ENCODE assay signal across 10 mouse cellular contexts in the genomic region with DNA sequence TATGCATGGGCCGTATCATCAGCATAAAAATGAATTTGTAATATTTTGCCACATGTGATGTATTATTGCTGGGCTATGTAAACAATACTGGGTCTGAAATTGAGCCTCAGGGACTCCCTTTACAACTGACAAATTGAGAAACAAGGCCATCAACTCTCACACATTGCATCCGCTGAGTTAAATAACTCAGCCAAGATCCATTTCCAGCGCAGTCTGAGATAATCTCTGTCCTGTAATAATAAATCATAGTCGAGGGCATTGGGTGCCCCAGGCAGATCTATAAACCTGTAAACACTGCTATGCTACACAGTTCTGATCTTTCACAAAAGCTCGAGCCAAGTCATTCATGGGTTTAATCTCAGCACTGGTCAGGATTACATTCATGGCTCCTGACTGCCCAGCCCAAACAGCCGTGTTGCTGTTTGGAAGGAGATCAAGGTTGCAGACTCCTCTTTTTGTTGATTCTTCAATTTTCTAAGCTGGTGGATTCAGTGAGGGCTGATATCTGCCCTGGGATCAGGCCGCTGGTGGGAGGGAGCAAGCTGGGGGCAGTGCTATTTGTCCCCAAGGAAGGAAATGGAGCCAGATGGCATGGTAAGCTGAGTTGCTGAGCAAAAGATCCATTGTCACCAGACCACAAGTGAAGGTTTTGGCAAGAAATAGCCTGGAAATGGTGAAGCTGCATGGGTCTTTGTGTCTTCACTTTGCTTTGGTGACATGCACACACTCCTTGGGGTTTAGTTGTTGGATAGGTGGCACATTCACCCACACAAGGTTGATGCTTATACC.
DNase-seq lines count a peak whose midpoint lies in the region; ATAC-seq and TF ChIP-seq lines count a peak whose summit lies in the region.
"Had no signal": no experiment of that assay in that cellular context is flagged by ENCODE, and none has a peak within 500 bp of the region (broad histone marks: within the 10 kb centered on the region; RNA-seq: fewer than 3 reads in every experiment).

No protein-coding gene starts in this region.

- H3K4me1 ChIP-seq in forebrain, embryonic 16.5 days (replicated peaks; ENCODE audit: control insufficient read depth, insufficient read depth, low read length): peaks cover 30% of the 10 kb centered on the region
- peaks cover 30% of the 10 kb centered on the region for H3K4me1 ChIP-seq in midbrain, embryonic 12.5 days

- 42% methylated on average over 7 of the region's 7 CpGs for WGBS in forebrain, embryonic 16.5 days
- 49% methylated on average over 7 of the region's 7 CpGs for WGBS in midbrain, embryonic 12.5 days

- H3K9ac ChIP-seq in forebrain, embryonic 16.5 days (replicated peaks; ENCODE audit: low read depth, low read length): no peak overlapping the region
- no peak overlapping the region for H3K9ac ChIP-seq in midbrain, embryonic 12.5 days (replicated peaks)

- ATAC-seq in forebrain, embryonic 16.5 days: peak; percentile 29; the same call in 1 of the 2 replicates
- peak; percentile 19 for ATAC-seq in midbrain, embryonic 12.5 days (ENCODE audit: low FRiP score, low read depth)

- no peak overlapping the region for H3K4me2 ChIP-seq in forebrain, embryonic 16.5 days (ENCODE audit: low read length)
- no peak overlapping the region for H3K4me2 ChIP-seq in midbrain, embryonic 12.5 days (replicated peaks)

- H3K27me3 ChIP-seq in forebrain, embryonic 16.5 days (replicated peaks; ENCODE audit: control insufficient read depth, insufficient read depth, low read length): no peaks in the 10 kb centered on the region
- peaks cover 4% of the 10 kb centered on the region for H3K27me3 ChIP-seq in midbrain, embryonic 12.5 days
- H3K27me3 ChIP-seq: CH12.LX had no signal

- H3K4me3 ChIP-seq in forebrain, embryonic 16.5 days (replicated peaks; ENCODE audit: low read length): no peak overlapping the region
- H3K4me3 ChIP-seq in midbrain, embryonic 12.5 days: no peak overlapping the region
- no peak overlapping the region for H3K4me3 ChIP-seq in layer of hippocampus, adult 2 months
- H3K4me3 ChIP-seq: megakaryocyte, embryonic 14.5 days had no signal

- H3K27ac ChIP-seq in forebrain, embryonic 16.5 days (ENCODE audit: low read length): peak overlapping the region; percentile 74
- H3K27ac ChIP-seq in midbrain, embryonic 12.5 days (replicated peaks): peak overlapping the region; percentile 52
- no peak overlapping the region for H3K27ac ChIP-seq in layer of hippocampus, adult 2 months

- TF ChIP-seq CTCF in layer of hippocampus, adult 2 months (conservative IDR thresholded peaks at IDR 0.05): no peak

- intact Hi-C loops in heart, postnatal 14 days (cut with DNase I): no loop called here
- intact Hi-C loops in heart, postnatal 10 days (cut with DNase I): no loop called here

- H3K36me3 ChIP-seq in forebrain, embryonic 16.5 days (ENCODE audit: control insufficient read depth, insufficient read depth): no peaks in the 10 kb centered on the region
- no peaks in the 10 kb centered on the region for H3K36me3 ChIP-seq in midbrain, embryonic 12.5 days

- DNase-seq in heart, adult 11 months: peak; percentile 86
- DNase-seq in heart, postnatal 14 days: no peak
- peak; percentile 79 for DNase-seq in adipocyte (ENCODE audit: low spot score)
- no peak for DNase-seq in frontal cortex, postnatal 10 days (ENCODE audit: low spot score in 2 of 2)
- no peak for DNase-seq in layer of hippocampus, adult 2 months (ENCODE audit: low spot score in 2 of 2)
- no peak for DNase-seq in heart, postnatal 10 days

- H3K9me3 ChIP-seq in forebrain, embryonic 16.5 days (ENCODE audit: control insufficient read depth, low read length): no peaks in the 10 kb centered on the region
- no peaks in the 10 kb centered on the region for H3K9me3 ChIP-seq in midbrain, embryonic 12.5 days
- H3K9me3 ChIP-seq: megakaryocyte, embryonic 14.5 days had no signal

Comparison
In these comparisons a context has a peak if more than half of its experiments do, and no peak if none do; other contexts are left out.
1. DNase-seq: peak in heart, adult 11 months (single experiment) and adipocyte (single experiment); none in heart, postnatal 14 days (0 of 2), frontal cortex, postnatal 10 days (0 of 2), layer of hippocampus, adult 2 months (0 of 2) and heart, postnatal 10 days (0 of 2).